Mouse (Mus musculus) lung, adult 2 months (tissue): ENCODE results near the gene Cabin1. TPM values are rescaled to one million over a fixed set of nuclear protein-coding genes. Genes with fewer than 3 reads are reported as not detected.

Source experiments
- DNase-seq: peaks from one replicate; pipeline ENCODE4 v3.0.0; 2022
- H3K4me1 ChIP-seq: fragments of 200-500 bp; 2 replicates; pipeline ENCODE4 v1.6.1; 2011; ENCODE audit warnings: low read length; ENCODE audit not compliant: control insufficient read depth, insufficient read depth
- H3K4me3 ChIP-seq: fragments of 200-500 bp; replicated peaks from 2 replicates; pipeline ENCODE3; 2011; ENCODE audit warnings: low read depth, mild to moderate bottlenecking, control low read depth, low read length; ENCODE audit errors: extremely low read depth
- CTCF ChIP-seq: fragments of 200-500 bp; IDR thresholded peaks from 2 replicates; pipeline ENCODE4 v1.5.1; 2011; ENCODE audit warnings: mild to moderate bottlenecking, low read length, control low read depth; ENCODE audit not compliant: insufficient read depth
- POLR2A ChIP-seq: fragments of 200-500 bp; IDR thresholded peaks from 2 replicates; pipeline ENCODE4 v1.6.1; 2011; ENCODE audit warnings: low read depth, mild to moderate bottlenecking, control low read depth, low read length, borderline replicate concordance; ENCODE audit errors: extremely low read depth
- WGBS: fragments of 180-500 bp; shearing (Covaris S2); methylation state at CpG from one replicate; pipeline ENCODE4 v1.1.7; 2018; 5-methylcytosine and 5-hydroxymethylcytosine counted together
- polyA plus RNA-seq: library from polyadenylated mRNA; depleted of rRNA; stranded (reverse); fragments of >200 nt; gene quantifications from 2 replicates; pipeline ENCODE4 v1.2.3, GENCODE M21; 2012

The Cabin1 gene
- polyA plus RNA-seq, 1 experiment = 53.6 TPM

GRCm38 (mm10) chr10:75789081-75789735, 25.1 kb upstream of the Cabin1 start:
- H3K4me3 ChIP-seq = no peak overlapping the region
- H3K4me1 ChIP-seq = no peaks in the 10 kb centered on the region
- no peak for TF ChIP-seq CTCF
- TF ChIP-seq POLR2A = no peak
- DNase-seq = no peak
- 87% methylated on average over 6 of the region's 6 CpGs for WGBS

GRCm38 (mm10) chr10:75788277-75788676, 24.1 kb upstream of the Cabin1 start:
- DNase-seq = no peak
- Histone ChIP-seq H3K4me1 (no peaks in the 10 kb centered on the region), H3K4me3 (no peak overlapping the region)
- 92% methylated on average over 8 of the region's 8 CpGs for WGBS
- TF ChIP-seq POLR2A (no peak), CTCF (no peak)

GRCm38 (mm10) chr10:75785442-75785841, 21.3 kb upstream of the Cabin1 start:
- TF ChIP-seq POLR2A (no peak), CTCF (no peak)
- Histone ChIP-seq H3K4me3 (no peak overlapping the region), H3K4me1 (no peaks in the 10 kb centered on the region)
- WGBS = 55% methylated on average over 1 of the region's 1 CpGs
- DNase-seq = no peak

- DNase-seq = peak; percentile 80
- 1% methylated on average over 28 of the region's 28 CpGs for WGBS
- H3K4me1 ChIP-seq = no peaks in the 10 kb centered on the region
- H3K4me3 ChIP-seq = peak within 1 kb of the TSS; percentile 81
- TF ChIP-seq CTCF (no peak), POLR2A (peak; percentile 67; the same call in 1 of the 2 replicates)
Observed at GRCm38 (mm10) chr10:75780769-75781578, 16.8 kb upstream of the Cabin1 start, which contains the start of the genes Gm20441 and Gstt3. Gene Gm20441 (minus strand): TSS chr10:75780954. Gene Gstt3 (minus strand): TSS chr10:75781414.

GRCm38 (mm10) chr10:75779206-75780174, 15.3 kb upstream of the Cabin1 start:
- no peak for TF ChIP-seq POLR2A
- no peak for TF ChIP-seq CTCF
- peak; percentile 31 for DNase-seq
- 34% methylated on average over 15 of the region's 15 CpGs for WGBS

GRCm38 (mm10) chr10:75777885-75778284, 13.7 kb upstream of the Cabin1 start:
- no peak overlapping the region for H3K4me3 ChIP-seq
- no peak for TF ChIP-seq POLR2A
- TF ChIP-seq CTCF = no peak
- H3K4me1 ChIP-seq = peaks cover under 1% of the 10 kb centered on the region; the same call in 1 of the 2 replicates
- no peak for DNase-seq
- 83% methylated on average over 2 of the region's 2 CpGs for WGBS

More at GRCm38 (mm10) chr10:75779206-75780174, 15.3 kb upstream of the Cabin1 start:
- no peaks in the 10 kb centered on the region for H3K4me1 ChIP-seq
- peak overlapping the region; percentile 3 for H3K4me3 ChIP-seq

GRCm38 (mm10) chr10:75776562-75776961, 12.4 kb upstream of the Cabin1 start:
- H3K4me1 ChIP-seq = peaks cover 4% of the 10 kb centered on the region; the same call in 1 of the 2 replicates
- no peak overlapping the region for H3K4me3 ChIP-seq
- no peak for TF ChIP-seq POLR2A
- TF ChIP-seq CTCF = no peak
- 87% methylated on average over 6 of the region's 6 CpGs for WGBS
- DNase-seq = no peak

GRCm38 (mm10) chr10:75774587-75774986, 10.4 kb upstream of the Cabin1 start:
- H3K4me3 ChIP-seq = no peak overlapping the region
- DNase-seq = no peak
- TF ChIP-seq CTCF (no peak), POLR2A (no peak)
- peaks cover 4% of the 10 kb centered on the region; the same call in 1 of the 2 replicates for H3K4me1 ChIP-seq
- WGBS = 92% methylated on average over 9 of the region's 9 CpGs

- no peak overlapping the region for H3K4me3 ChIP-seq
- H3K4me1 ChIP-seq = peaks cover 4% of the 10 kb centered on the region; the same call in 1 of the 2 replicates
- TF ChIP-seq POLR2A (no peak), CTCF (no peak)
- DNase-seq = no peak
- WGBS = 82% methylated on average over 5 of the region's 5 CpGs
Observed at GRCm38 (mm10) chr10:75774102-75774501, 10.0 kb upstream of the Cabin1 start.
